Mouse (Mus musculus) gastrocnemius, postnatal 4 days (tissue): ENCODE results near the gene Cep19. TPM values are rescaled to one million over a fixed set of nuclear protein-coding genes. Genes with fewer than 3 reads are reported as not detected.

Source experiments
- DNase-seq, 2 experiments: peaks; one replicate each; pipeline ENCODE4 v3.0.0; 2021 to 2022; ENCODE audit warnings: low spot score in 2 of 2, mixed read lengths in 2 of 2
- total RNA-seq, 2 experiments: library from RNA; stranded (reverse); gene quantifications; 2 replicates each; pipeline ENCODE4 v1.2.3; 2021

Gene Cep19
- total RNA-seq, 2 experiments from 2014 or later = 8.0 TPM

DNA sequence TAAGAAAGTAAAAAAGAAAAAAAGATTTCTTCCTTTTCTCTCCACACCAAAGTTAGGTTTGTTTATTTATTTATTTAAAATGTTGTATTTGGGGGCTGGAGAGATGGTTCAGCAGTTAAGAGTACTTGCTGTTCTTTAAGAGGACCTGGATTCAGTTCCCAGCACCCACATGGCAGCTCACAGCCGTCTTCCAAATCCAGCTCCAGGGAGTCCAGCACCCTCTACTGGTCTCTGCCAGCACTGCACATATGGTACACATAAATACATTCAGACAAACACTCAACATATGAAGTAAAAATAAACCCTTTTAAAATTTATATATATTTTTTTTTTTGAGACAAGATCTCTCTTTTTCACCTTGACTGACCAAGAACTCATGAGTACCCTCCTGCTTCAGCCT, 6.1 kb downstream of the Cep19 start:
- no peak for DNase-seq

GRCm38 (mm10) chr16:32107342-32108045, 7.9 kb downstream of the Cep19 start:
- no peak for DNase-seq

GRCm38 (mm10) chr16:32108170-32108569, 8.6 kb downstream of the Cep19 start:
- no peak for DNase-seq

GRCm38 (mm10) chr16:32108578-32108977, 9.0 kb downstream of the Cep19 start:
- no peak for DNase-seq

GRCm38 (mm10) chr16:32110951-32111699, 11.5 kb downstream of the Cep19 start:
- DNase-seq = no peak

GRCm38 (mm10) chr16:32113541-32114218, 14.1 kb downstream of the Cep19 start:
- peak in 1 of 2 experiments; percentile 37 for DNase-seq

DNA sequence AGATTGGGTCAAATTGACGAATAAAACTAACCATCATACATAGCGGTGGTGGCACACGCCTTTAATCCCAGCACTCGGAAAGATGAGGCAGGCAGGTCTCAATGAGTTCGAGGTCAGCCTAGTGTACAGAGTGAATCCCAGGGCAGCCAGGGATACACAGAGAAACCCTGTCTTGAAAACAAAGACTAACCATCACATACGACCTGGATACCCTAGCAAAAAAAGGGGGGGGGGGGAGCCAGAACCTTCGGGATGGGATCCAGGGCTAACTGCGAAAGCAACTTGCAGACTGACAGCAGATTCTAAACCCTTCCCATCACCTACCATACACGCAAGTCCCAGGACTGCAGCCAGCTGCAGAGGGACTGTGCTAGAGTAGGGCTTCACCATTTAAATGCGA, 14.8 kb downstream of the Cep19 start:
- no peak for DNase-seq

GRCm38 (mm10) chr16:32114968-32115695, 15.5 kb downstream of the Cep19 start:
- DNase-seq = peak; percentile 78 to 82

GRCm38 (mm10) chr16:32115781-32116180, 16.2 kb downstream of the Cep19 start:
- no peak for DNase-seq

DNA sequence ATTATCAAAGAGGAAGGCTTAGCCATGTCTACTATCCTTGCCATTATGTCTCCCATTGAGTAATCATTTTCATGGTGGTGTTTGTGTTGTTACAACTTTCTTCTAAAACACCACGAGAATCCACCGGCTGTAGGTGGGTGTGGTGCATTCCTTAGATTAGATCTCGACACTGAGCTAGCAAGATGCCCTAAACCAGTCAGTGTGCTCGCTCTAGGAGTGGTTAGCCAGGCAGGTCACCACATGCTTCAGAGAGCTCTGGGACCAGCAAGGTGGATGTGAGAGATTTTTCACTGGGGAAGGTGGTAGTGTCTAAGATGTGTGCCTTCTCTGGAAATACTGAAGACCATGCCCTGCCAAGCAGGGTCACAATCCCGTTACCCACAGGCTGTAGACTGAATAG, 16.6 kb downstream of the Cep19 start:
- no peak for DNase-seq

GRCm38 (mm10) chr16:32120454-32120853, 20.9 kb downstream of the Cep19 start:
- DNase-seq = no peak

DNA sequence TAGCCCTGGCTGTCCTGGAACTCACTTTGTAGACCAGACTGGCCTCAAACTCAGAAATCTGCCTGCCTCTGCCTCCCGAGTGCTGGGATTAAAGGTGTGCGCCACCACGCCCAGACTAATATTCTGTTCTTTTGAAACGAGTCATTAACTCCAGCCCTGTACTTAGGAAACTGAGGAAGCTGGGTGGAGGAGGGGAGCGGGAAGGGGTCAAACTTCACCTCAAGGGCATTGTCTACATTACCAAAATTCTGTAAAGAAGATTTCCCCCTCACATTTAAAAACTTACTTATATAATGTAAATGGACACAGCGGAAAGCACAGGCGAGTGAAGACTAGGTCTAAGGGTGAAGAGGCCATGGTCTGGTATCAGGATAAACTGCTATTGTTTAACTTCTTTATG, 24.4 kb downstream of the Cep19 start:
- DNase-seq = no peak

- no peak for DNase-seq
These were observed 25.1 kb downstream of the Cep19 start for GRCm38 (mm10) chr16:32124444-32125335.

GRCm38 (mm10) chr16:32125364-32125763, 25.8 kb downstream of the Cep19 start:
- DNase-seq = no peak

- DNase-seq = no peak
These were observed 27.4 kb downstream of the Cep19 start for GRCm38 (mm10) chr16:32127046-32127445.

- DNase-seq = no peak
These were observed 30.0 kb downstream of the Cep19 start for GRCm38 (mm10) chr16:32129449-32130189.

DNA sequence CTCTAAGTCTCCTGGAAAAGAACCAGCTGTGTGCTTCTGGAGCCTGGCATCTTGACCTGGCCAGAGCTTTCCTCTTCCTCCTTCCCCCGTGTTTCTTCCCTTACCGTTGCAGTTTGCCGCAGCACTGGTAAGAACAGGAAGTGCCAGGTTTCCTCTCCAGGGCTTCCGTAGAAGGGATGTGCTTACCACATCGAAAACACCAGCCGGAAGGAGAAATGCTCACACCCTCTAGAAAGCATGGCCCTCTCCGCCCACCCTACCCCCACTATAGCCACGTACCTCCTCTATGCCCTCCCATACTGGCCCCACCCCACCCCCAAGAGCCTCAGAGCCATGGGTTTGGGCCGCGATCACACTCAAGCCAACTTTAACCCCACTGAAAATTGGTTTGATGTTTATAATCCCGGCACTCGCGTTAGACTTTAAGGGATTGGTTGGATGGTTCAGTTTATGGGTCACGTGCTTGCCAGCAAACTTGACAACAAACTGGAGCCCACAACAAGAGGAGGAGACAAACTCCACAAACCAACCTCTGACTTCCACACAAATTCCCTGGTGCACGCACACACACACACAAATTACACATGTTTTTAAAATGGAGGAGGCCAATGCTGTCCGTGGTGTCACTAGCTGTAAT, 30.7 kb downstream of the Cep19 start:
- no peak for DNase-seq

- DNase-seq = no peak
These were observed 33.5 kb downstream of the Cep19 start for GRCm38 (mm10) chr16:32133148-32133547.

- DNase-seq = no peak
These were observed 36.3 kb downstream of the Cep19 start for GRCm38 (mm10) chr16:32135842-32136357.
